Mouse (Mus musculus) naive thymus-derived CD4-positive, alpha-beta T cell, adult 5 months (primary cell): ENCODE data around the gene Jkamp. TPM values are rescaled to one million over a fixed set of nuclear protein-coding genes. Genes with fewer than 3 reads are reported as not detected.

Source experiments
- polyA plus RNA-seq: library from polyadenylated mRNA; unstranded; fragments of 100-300 nt; shearing (Covaris generic); gene quantifications from one replicate; pipeline ENCODE4 v1.2.1, GENCODE M21; 2017

Gene Jkamp
- 25.4 TPM for polyA plus RNA-seq

DNA sequence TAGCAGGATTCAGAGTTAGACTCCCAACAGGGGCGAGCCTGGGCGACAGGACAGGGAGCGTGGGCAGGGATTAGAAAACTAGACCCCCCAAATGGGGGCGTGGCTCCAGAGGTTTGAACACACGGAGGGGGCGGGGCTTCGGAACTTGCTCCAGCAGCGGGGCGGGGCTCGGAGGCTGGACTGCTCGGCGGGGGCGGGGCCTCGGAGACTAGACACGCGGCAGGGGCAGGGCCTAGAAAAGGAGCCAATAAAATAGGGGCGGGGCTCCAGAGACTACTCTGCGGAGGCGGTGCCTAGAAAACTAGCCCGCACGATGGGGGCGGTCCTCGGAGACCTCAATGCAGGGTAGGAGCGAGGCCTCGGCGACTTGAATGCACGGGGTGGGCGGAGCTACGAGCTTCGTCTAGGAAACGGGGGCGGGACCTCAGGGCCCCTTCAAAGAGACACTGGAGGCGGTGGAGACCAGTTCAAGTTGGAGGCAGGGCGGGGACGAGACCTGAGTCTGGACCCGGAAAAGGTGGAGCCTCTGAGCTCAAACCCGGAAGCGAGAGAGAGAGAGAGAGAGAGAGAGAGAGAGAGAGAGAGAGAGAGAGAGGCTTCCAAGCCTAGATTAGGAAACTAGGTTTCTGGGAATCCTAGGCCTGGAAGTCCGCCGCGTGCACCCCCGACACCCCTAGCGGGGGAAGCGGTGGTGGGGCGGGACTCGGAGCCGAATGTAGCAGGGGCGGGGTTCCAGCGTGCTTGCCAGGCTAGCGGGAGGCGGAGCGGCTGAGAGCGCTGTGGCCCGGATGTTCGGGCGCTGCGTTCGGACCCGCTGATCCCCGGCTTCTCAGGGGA, at the start of gene Jkamp, which contains the start of gene L3hypdh:
Gene Jkamp, plus strand, starts transcription at position 261 of the 837 bp plus-strand sequence.
Gene L3hypdh, minus strand, starts transcription at position 111 of the 837 bp plus-strand sequence.

DNA sequence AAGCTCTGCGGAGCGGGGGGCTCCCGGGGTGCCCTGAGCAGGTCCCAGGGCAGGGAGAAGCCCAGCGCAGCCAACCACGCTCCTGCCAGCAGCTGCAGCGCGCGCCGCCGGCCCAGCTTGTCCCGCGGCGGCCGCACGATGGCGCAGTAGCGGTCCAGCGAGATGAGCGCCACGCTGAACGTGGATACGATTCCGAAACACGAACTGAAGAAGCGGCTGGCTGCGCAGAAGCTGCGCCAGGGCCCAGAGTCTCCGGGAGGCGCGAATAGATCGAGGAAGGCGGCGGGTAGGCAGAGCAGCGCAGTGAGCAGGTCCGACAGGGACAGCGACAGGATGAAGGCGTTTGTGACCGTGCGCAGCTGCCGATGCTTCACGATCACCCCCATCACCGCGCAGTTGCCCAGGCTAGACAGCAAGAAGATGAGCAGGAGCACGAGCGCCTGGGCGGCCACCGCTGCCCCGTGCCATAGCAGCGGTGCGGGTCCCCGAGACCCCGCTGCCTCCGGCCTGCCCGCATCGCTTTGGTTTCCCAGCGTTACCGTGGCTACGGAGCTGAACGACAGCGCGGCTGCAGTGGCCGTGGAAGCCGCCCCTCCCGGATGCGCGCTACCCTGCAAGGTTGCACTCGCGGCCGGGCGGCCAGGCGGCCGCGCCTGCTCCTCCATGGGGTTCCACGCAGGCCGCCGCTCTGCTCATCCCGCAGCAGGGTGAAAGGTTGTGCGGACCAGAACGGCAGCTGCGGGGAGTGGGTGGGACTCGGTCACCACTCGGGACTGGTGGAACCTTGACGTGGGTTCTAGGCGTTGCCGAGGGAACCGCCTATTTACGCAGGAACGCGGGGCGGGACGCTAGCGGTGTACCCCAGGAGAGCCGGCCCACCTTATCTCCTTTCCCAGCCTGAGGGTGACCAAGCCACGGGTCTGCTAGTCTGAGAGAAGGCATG, 14.8 kb upstream of the Jkamp start, which contains the start of gene Gpr135:
Gene Gpr135, minus strand, starts transcription at position 799 of the 943 bp plus-strand sequence.

Other genes with a start within 250 kb of the Jkamp start
- gene Gpr135, start 14.5 kb upstream of the Jkamp start, polyA plus RNA-seq = not detected
- not detected for gene L3hypdh, start 150 bp upstream of the Jkamp start, polyA plus RNA-seq
- not detected for gene Ccdc175, start 99.4 kb downstream of the Jkamp start, polyA plus RNA-seq